Mouse (Mus musculus): ENCODE measurements around the gene Pitpnb. TPM values are rescaled to one million over a fixed set of nuclear protein-coding genes. Genes with fewer than 3 reads are reported as not detected.

Gene Pitpnb
- polyA plus RNA-seq, 1 experiment from 2014 or later: 93.9 TPM

DNA sequence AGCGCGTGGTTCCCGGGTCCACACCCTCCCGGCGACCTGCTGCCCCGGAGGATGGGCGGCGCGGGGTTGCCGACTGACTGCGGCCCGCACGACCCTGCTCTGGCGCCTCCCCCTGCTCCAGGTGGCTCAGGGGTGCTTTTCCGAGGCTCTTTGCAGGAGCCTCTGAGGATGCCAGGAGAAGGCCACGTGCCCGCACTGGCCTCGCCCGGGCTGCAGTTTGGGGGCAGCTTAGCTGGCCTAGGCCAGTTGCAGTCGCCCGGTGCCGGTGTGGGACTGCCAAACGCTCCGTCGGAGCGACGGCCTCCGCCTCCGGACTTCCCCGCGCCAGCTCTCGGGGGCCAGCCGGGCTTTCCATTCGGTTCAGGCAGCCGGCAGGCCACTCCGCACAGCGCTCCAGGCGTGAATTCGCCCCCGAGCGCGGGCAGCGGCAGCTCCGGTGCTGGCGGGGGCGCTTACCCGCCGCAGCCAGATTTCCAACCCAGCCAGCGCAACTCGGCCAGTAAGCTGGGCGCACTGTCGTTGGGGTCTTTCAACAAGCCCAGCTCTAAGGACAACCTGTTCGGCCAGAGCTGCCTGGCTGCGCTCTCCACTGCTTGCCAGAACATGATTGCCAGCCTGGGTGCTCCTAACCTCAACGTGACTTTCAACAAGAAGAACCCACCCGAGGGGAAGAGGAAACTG lies 89.6 kb downstream of the Pitpnb start:
- no peaks in the 10 kb centered on the region for H3K9me3 ChIP-seq (ENCODE audit: control insufficient read depth, low read length)
- WGBS: 4% methylated on average over 53 of the region's 56 CpGs

DNA sequence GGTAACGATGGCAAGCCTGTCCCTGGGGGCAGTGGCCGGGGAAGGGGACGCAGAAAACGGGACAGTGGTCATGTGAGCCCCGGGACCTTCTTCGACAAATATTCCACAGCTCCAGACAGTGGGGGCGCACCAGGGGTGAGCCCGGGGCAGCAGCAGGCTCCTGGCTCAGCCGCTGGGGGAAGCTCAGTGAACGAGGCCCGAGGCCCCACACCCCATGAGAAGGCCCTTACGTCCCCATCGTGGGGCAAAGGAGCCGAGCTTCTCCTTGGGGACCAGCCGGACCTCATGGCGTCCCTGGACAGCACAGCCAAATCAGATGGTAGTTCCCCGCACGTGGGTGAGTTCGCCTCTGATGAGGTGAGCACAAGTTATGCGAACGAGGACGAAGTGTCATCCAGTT lies 90.3 kb downstream of the Pitpnb start:
- Histone ChIP-seq H3K4me3 (ENCODE audit: low read length) (peak overlapping the region; percentile 91), H3K27ac (ENCODE audit: low read depth, low read length) (peak overlapping the region; percentile 92), H3K36me3 (ENCODE audit: control insufficient read depth, insufficient read depth, low read length) (0 out of 2 replicates have a peak, but pooled peaks cover 2% of the 10 kb centered on the region), H3K4me1 (ENCODE audit: control insufficient read depth, insufficient read depth, low read depth, low read length) (peaks cover 42% of the 10 kb centered on the region), H3K27me3 (replicated peaks; ENCODE audit: control insufficient read depth, insufficient read depth, low read length) (no peaks in the 10 kb centered on the region), H3K9me3 (ENCODE audit: control insufficient read depth, low read length) (no peaks in the 10 kb centered on the region), H3K9ac (ENCODE audit: low read depth, low read length) (peak overlapping the region; percentile 91), H3K4me2 (ENCODE audit: low read length) (peak overlapping the region; percentile 67)
- ATAC-seq: no peak
- 9% methylated on average over 22 of the region's 22 CpGs for WGBS

More for the DNA sequence above, 89.6 kb downstream of the Pitpnb start:
- peak overlapping the region; percentile 91 for H3K9ac ChIP-seq (ENCODE audit: low read depth, low read length)
- peak overlapping the region; percentile 92 for H3K27ac ChIP-seq (ENCODE audit: low read depth, low read length)
- no peaks in the 10 kb centered on the region for H3K27me3 ChIP-seq (replicated peaks; ENCODE audit: control insufficient read depth, insufficient read depth, low read length)
- H3K4me1 ChIP-seq (ENCODE audit: control insufficient read depth, insufficient read depth, low read depth, low read length): peaks cover 39% of the 10 kb centered on the region
- peak overlapping the region; percentile 67 for H3K4me2 ChIP-seq (ENCODE audit: low read length)
- 0 out of 2 replicates have a peak, but pooled peaks cover 2% of the 10 kb centered on the region for H3K36me3 ChIP-seq (ENCODE audit: control insufficient read depth, insufficient read depth, low read length)
- no peak for ATAC-seq
- peak overlapping the region; percentile 91 for H3K4me3 ChIP-seq (ENCODE audit: low read length)

DNA sequence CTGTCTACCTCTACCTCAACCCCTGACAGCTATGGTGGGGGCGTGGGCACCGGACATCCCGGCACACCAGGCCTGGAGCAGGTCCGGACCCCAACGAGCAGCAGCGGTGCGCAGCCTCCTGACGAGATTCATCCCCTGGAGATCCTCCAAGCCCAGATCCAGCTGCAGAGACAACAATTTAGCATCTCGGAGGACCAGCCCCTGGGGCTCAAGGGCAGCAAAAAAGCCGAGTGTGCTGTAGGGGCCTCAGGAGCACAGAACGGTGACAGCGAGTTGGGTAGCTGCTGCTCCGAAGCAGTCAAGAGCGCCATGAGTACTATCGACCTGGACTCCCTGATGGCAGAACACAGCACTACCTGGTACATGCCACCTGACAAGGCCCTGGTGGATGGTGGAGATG lies 90.9 kb downstream of the Pitpnb start:
- 25% methylated on average over 15 of the region's 15 CpGs for WGBS
- H3K27ac ChIP-seq (ENCODE audit: low read depth, low read length): peak overlapping the region; percentile 10
- H3K9me3 ChIP-seq (ENCODE audit: control insufficient read depth, low read length): no peaks in the 10 kb centered on the region
- H3K4me2 ChIP-seq (ENCODE audit: low read length): peak overlapping the region; percentile 67
- H3K4me3 ChIP-seq (ENCODE audit: low read length): peak overlapping the region; percentile 91
- H3K27me3 ChIP-seq (replicated peaks; ENCODE audit: control insufficient read depth, insufficient read depth, low read length): no peaks in the 10 kb centered on the region
- no peak for ATAC-seq
- H3K36me3 ChIP-seq (ENCODE audit: control insufficient read depth, insufficient read depth, low read length): 0 out of 2 replicates have a peak, but pooled peaks cover 2% of the 10 kb centered on the region
- peak overlapping the region; percentile 91 for H3K9ac ChIP-seq (ENCODE audit: low read depth, low read length)
- peaks cover 45% of the 10 kb centered on the region for H3K4me1 ChIP-seq (ENCODE audit: control insufficient read depth, insufficient read depth, low read depth, low read length)

DNA sequence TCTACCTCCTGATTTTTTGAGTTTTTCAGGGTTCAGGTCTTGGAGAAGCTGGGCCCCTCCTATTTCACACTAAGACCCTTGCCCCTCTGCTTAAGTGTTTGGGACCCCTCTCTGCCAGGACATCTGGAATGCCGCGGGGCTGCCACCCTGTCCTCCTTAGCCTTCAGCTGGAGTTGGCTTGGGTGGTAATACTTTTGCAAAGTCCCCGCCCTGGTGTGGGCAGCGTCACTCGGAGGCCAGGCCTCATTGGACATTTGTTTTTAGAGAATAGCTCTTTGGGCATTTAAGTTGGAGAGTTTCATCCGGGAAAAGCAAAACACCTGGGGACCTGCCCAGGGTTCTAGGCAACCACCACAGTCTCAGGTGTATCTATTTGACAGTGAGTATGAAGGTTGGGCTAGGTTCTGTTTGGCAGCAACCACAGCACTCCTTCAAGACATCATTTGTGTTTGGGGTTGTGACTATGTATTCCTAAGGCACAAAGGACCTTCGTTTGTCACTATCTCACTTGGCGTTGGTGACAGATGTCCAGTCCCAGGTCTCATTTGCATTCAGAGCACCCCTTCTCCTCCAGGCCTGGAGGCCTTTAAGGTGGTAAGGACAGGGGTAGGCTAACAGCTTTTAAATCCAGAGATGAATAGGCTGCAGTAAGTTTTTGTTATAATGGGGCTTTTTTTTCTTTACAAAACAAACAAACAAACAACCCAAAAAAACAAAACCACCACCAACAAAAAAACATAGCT lies 91.7 kb downstream of the Pitpnb start:
- H3K36me3 ChIP-seq (ENCODE audit: control insufficient read depth, insufficient read depth, low read length): 0 out of 2 replicates have a peak, but pooled peaks cover 2% of the 10 kb centered on the region

DNA sequence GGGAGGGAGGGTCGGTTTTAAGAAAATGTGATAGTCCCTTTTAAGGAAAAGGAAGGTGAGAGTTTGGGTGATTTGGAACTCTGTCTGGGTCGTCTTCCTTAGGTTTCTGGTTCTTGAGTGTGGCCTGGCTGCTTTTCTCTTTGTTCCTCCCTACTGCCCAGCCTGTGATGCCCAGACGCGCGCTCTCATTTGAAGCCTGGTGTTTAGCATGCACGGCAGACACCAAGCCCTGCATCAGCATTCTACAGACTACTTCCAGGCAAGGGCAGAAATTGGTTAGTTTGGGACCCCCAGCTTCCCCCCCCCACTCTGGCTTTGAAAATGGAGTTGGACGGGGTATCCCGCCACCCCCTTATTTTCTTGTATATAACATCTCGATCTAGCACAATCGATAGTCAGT lies 92.4 kb downstream of the Pitpnb start:
- 0 out of 2 replicates have a peak, but pooled peaks cover 2% of the 10 kb centered on the region for H3K36me3 ChIP-seq (ENCODE audit: control insufficient read depth, insufficient read depth, low read length)
- H3K27me3 ChIP-seq (replicated peaks; ENCODE audit: control insufficient read depth, insufficient read depth, low read length): no peaks in the 10 kb centered on the region
- 0 out of 2 replicates have a peak, but pooled peaks have one; percentile 38 for ATAC-seq
- 16% methylated on average over 10 of the region's 10 CpGs for WGBS
- H3K4me2 ChIP-seq (ENCODE audit: low read length): peak overlapping the region; percentile 67
- peak overlapping the region; percentile 91 for H3K9ac ChIP-seq (ENCODE audit: low read depth, low read length)
- peaks cover 58% of the 10 kb centered on the region for H3K4me1 ChIP-seq (ENCODE audit: control insufficient read depth, insufficient read depth, low read depth, low read length)
- peak overlapping the region; percentile 91 for H3K4me3 ChIP-seq (ENCODE audit: low read length)
- no peaks in the 10 kb centered on the region for H3K9me3 ChIP-seq (ENCODE audit: control insufficient read depth, low read length)
- H3K27ac ChIP-seq (ENCODE audit: low read depth, low read length): peak overlapping the region; percentile 74

More for the DNA sequence above, 91.7 kb downstream of the Pitpnb start:
- no peak for ATAC-seq
- 18% methylated on average over 8 of the region's 8 CpGs for WGBS
- peak overlapping the region; percentile 91 for H3K9ac ChIP-seq (ENCODE audit: low read depth, low read length)
- no peaks in the 10 kb centered on the region for H3K9me3 ChIP-seq (ENCODE audit: control insufficient read depth, low read length)
- no peaks in the 10 kb centered on the region for H3K27me3 ChIP-seq (replicated peaks; ENCODE audit: control insufficient read depth, insufficient read depth, low read length)
- H3K4me1 ChIP-seq (ENCODE audit: control insufficient read depth, insufficient read depth, low read depth, low read length): peaks cover 51% of the 10 kb centered on the region
- peak overlapping the region; percentile 33; the same call in 1 of the 2 replicates for H3K27ac ChIP-seq (ENCODE audit: low read depth, low read length)
- H3K4me3 ChIP-seq (ENCODE audit: low read length): peak overlapping the region; percentile 91
- peak overlapping the region; percentile 67 for H3K4me2 ChIP-seq (ENCODE audit: low read length)

DNA sequence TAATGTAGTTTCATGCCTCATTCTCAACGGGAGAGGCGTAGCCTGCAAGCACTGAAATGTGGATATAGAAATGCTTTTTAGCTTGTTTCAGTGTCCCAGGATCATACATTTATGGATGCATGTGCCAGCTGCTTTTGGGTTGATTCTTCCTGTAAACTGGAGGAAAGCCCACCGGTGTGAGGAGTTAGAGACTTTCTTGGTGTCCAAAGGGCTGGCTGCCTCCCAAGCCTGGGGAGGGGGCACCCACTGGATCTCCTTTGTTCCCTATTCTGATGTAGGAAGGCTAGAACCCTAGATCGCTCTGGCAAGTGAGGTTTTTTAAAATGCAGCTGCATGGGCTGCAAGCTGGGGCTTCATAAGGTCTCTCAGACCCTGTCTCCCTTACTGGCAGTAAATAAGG lies 93.1 kb downstream of the Pitpnb start:
- ATAC-seq: no peak
- Histone ChIP-seq H3K27ac (ENCODE audit: low read depth, low read length) (peak overlapping the region; percentile 52; the same call in 1 of the 2 replicates), H3K36me3 (ENCODE audit: control insufficient read depth, insufficient read depth, low read length) (0 out of 2 replicates have a peak, but pooled peaks cover 2% of the 10 kb centered on the region), H3K4me1 (ENCODE audit: control insufficient read depth, insufficient read depth, low read depth, low read length) (peaks cover 64% of the 10 kb centered on the region), H3K4me2 (ENCODE audit: low read length) (peak overlapping the region; percentile 67), H3K9me3 (ENCODE audit: control insufficient read depth, low read length) (no peaks in the 10 kb centered on the region), H3K9ac (ENCODE audit: low read depth, low read length) (peak overlapping the region; percentile 63), H3K4me3 (ENCODE audit: low read length) (peak overlapping the region; percentile 91), H3K27me3 (replicated peaks; ENCODE audit: control insufficient read depth, insufficient read depth, low read length) (no peaks in the 10 kb centered on the region)
- WGBS: 24% methylated on average over 4 of the region's 4 CpGs

DNA sequence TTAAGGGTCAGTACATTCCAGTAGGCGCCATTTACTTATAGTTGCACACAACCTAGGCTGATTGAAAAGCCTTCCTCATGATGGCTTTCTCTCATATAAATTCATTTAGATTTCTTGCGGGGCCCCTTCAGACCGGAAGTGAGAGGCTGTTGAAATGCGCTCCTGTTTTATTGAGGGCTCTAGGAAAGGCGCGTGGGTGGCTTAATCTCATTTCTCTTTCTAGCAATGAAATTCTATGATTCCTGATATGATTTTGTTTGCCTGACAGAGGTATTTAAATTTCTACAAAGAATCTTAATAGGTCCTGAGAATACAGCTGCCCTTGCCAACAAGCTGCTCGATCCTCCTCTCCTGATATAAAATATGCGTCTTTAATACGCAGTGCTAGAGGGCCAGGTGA lies 95.2 kb downstream of the Pitpnb start:
- Histone ChIP-seq H3K4me2 (ENCODE audit: low read length) (peak overlapping the region; percentile 67), H3K27me3 (replicated peaks; ENCODE audit: control insufficient read depth, insufficient read depth, low read length) (no peaks in the 10 kb centered on the region), H3K36me3 (ENCODE audit: control insufficient read depth, insufficient read depth, low read length) (0 out of 2 replicates have a peak, but pooled peaks cover 2% of the 10 kb centered on the region), H3K9me3 (ENCODE audit: control insufficient read depth, low read length) (no peaks in the 10 kb centered on the region), H3K27ac (ENCODE audit: low read depth, low read length) (no peak overlapping the region; the same call in 1 of the 2 replicates), H3K9ac (ENCODE audit: low read depth, low read length) (peak overlapping the region; percentile 52), H3K4me3 (ENCODE audit: low read length) (peak overlapping the region; percentile 91), H3K4me1 (ENCODE audit: control insufficient read depth, insufficient read depth, low read depth, low read length) (peaks cover 53% of the 10 kb centered on the region)
- ATAC-seq: no peak
- 42% methylated on average over 9 of the region's 9 CpGs for WGBS

DNA sequence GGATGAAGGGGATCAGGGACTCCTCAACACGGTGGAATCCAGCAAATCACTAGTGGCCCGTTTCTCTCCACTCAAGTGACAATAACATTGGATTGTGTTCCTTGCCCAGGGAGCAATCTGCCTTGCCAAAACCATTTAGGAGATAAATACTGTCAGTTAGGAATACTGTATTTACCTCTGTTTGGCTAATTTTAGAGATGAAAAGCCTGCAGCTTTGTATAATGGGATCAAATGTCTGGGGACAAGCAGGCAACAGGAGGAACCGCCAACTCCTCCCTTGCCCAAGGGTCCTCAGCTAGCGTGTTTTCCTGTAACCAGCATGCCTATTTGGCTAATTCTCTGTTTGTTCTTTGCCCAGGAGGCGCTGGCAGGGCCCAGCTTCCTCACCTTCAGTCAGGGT lies 95.7 kb downstream of the Pitpnb start:
- Histone ChIP-seq H3K27ac (ENCODE audit: low read depth, low read length) (no peak overlapping the region; the same call in 1 of the 2 replicates), H3K27me3 (replicated peaks; ENCODE audit: control insufficient read depth, insufficient read depth, low read length) (no peaks in the 10 kb centered on the region), H3K4me3 (ENCODE audit: low read length) (peak overlapping the region; percentile 91), H3K9ac (ENCODE audit: low read depth, low read length) (peak overlapping the region; percentile 52), H3K9me3 (ENCODE audit: control insufficient read depth, low read length) (no peaks in the 10 kb centered on the region), H3K4me1 (ENCODE audit: control insufficient read depth, insufficient read depth, low read depth, low read length) (peaks cover 53% of the 10 kb centered on the region), H3K36me3 (ENCODE audit: control insufficient read depth, insufficient read depth, low read length) (0 out of 2 replicates have a peak, but pooled peaks cover under 1% of the 10 kb centered on the region), H3K4me2 (ENCODE audit: low read length) (peak overlapping the region; percentile 67)
- 15% methylated on average over 5 of the region's 5 CpGs for WGBS
- ATAC-seq: no peak

DNA sequence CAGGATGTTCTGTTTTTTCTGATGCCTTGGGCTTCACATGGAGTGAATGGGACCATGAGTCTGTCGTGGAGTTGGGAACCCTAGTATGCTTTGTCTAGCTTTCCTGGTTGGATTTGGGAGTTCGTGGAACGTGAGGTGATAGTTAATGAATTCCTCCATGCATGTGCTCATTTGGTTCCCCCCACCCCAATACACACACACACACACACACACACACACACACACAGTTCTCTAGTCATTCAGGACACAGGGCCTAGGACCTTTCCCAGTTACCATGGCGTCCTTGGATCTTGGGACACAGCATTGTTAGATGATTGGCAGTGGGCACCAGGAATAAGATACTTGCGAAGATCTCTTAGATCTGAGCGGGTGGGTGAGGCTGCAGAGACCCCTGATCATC lies 98.3 kb downstream of the Pitpnb start:
- Histone ChIP-seq H3K4me2 (ENCODE audit: low read length) (peak overlapping the region; percentile 67), H3K27me3 (replicated peaks; ENCODE audit: control insufficient read depth, insufficient read depth, low read length) (no peaks in the 10 kb centered on the region), H3K9ac (ENCODE audit: low read depth, low read length) (peak overlapping the region; percentile 45), H3K9me3 (ENCODE audit: control insufficient read depth, low read length) (no peaks in the 10 kb centered on the region), H3K27ac (ENCODE audit: low read depth, low read length) (peak overlapping the region; percentile 57), H3K4me3 (ENCODE audit: low read length) (peak overlapping the region; percentile 6; the same call in 1 of the 2 replicates), H3K36me3 (ENCODE audit: control insufficient read depth, insufficient read depth, low read length) (no peaks in the 10 kb centered on the region), H3K4me1 (ENCODE audit: control insufficient read depth, insufficient read depth, low read depth, low read length) (peaks cover 72% of the 10 kb centered on the region)
- ATAC-seq: 0 out of 2 replicates have a peak, but pooled peaks have one; percentile 31
- 25% methylated on average over 6 of the region's 6 CpGs for WGBS
